Mouse (Mus musculus) cerebellum, postnatal 25 days (tissue): ENCODE measurements around the gene Nlrc5.

ENCODE experiments used
- DNase-seq, 2 experiments: peaks; one replicate each; pipeline ENCODE4 v3.0.0; 2021; ENCODE audit warnings: mixed read lengths in 2 of 2

The Nlrc5 gene

GRCm38 (mm10) chr8:94472741-94473140 is 38.6 kb downstream of the Nlrc5 start:
- no peak for DNase-seq

DNA sequence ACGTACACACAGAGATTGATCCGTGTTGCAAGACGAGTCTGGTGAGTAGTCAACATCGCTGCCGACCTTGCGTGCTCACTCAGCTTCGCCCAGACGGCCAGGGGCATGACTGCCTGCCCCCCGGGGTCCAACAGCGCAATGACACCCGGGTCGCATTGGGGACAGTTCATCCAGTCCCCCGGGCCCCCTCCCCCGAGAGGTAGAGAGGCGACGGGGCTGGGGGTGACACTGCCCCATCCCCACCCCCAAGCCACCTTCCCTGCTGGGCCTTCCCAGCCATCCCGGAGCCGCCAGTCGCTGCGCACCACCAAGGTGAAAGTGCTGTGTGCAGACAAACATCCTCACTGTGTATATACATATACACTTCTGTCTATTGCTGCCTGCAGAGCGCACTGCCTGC is 39.3 kb downstream of the Nlrc5 start:
- no peak for DNase-seq

DNA sequence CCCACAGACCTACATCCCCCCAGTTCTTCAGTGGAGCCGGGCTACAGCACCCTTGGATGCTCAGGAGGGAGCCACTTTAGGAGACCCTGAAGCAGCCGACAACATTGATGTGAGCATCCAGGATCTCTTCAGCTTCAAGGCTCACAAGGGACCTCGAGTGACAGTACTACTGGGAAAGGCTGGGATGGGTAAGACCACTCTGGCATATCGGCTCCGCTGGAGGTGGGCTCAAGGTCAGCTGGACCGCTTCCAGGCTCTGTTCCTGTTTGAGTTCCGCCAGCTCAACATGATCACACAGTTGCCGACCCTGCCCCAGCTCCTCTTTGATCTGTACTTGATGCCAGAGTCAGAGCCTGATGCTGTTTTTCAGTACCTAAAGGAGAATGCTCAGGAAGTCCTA is 41.6 kb downstream of the Nlrc5 start:
- no peak for DNase-seq

GRCm38 (mm10) chr8:94476846-94477245 is 42.7 kb downstream of the Nlrc5 start:
- peak in 1 of 2 experiments; percentile 44 for DNase-seq

DNA sequence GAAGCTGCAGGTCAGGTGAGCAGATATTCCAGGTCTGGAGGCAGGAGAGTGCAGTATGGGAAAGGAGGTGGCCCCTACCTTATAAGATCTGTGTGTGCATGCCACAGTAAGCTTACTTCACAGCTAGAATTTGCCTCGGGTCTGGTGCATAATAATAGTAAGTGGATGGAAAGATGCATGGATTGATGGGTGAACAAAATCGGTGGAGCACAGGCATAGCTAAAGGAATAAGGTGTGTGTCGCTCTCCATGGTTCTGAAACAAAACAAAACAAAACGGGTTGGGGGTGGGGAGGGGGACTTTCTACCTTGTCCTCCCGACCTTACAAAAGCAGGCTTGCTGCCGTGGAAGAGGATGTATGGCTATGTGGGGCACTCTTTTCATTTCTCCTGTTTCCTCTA is 47.9 kb downstream of the Nlrc5 start:
- DNase-seq, result no peak

DNA sequence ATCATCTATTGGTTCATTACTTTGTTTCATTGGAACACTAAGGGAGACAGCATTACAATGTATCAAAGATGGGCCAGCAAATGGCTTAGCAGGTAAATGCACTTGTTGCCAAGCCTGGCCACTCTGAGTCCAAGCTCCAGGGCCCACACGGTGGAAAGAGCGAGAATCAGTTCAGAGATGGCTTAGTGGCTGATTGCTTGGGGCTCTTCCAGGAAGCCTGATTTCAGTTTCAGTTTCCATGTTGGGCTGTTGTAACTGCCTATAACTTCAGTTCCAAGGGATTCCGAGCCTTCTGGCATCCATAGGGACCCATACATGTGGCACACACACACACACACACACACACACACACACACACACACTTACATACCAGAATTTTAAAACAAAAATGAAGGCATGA is 51.1 kb downstream of the Nlrc5 start:
- peak in 1 of 2 experiments; percentile 2 for DNase-seq

DNA sequence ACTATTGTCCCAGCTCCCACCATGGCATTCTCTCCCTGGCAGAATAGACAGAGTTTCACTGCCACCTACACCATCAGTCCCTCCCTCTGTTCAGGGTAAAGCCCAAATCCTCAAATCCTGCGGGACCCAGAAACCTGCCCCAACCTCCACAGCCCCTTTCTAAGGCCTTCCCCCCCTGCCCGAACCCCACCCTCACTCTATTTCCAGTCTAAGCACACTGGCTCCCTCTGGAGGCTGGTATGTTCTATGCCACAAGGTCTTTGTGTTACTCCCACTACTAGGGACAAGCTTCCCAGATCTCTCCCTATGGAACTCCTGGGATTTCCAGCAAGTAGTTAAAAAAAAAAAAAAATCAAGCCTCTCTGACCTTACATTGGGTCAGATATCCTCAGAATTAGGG is 51.7 kb downstream of the Nlrc5 start:
- DNase-seq, result peak in 1 of 2 experiments; percentile 39

DNA sequence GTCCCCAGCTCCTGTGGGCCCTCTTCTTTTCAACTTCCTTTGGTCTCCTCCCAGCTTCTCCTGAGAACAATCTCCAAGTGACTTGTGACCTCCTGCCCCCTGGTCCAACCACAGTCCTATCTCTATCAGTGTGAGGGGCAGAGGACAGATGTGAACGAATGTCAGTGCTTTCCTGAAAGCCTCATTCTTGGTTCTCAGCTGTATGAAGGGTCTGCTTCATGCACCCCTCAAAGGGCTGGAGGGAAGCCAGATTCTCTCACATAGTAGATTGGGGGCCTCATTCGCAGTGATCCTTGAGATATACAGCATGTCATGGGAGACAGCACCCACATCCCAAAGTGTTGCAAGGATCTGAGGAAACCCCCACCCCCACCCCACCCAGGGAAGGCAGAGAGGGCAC is 53.9 kb downstream of the Nlrc5 start:
- no peak for DNase-seq

GRCm38 (mm10) chr8:94489809-94490483 is 55.8 kb downstream of the Nlrc5 start:
- DNase-seq, result no peak

DNA sequence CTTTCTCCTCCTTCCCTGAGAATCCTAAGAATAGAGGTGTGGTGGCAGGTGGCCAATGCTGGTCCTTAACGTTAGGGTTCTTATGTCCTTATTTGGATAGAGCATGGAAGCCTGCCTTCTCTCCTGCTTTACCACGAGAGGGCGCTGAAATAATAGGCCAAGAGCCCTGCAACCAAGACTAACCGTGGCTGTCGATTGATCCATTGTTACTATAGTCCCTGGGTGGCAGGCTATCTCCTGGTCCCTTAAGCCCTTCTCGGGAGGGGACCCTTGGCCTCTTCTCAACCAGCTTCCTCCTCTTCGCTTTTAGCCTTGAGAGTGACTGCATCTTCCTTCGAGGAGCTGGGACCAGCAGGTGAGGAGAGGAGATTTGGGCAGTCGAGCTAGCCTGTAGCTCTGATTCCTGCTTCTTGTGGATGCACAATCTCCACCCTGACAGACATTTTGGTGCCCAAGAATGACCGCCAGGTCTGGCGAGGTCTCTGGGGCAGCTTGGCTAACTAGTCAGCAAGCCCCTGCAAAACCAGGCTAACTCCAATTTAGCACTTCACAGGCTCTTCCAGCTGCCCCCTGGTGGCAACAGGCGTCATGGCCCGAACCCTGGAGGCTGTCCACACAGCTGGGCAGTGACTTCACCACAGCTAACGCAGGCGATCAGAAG is 58.0 kb downstream of the Nlrc5 start:
- DNase-seq, result peak; percentile 62 to 76

GRCm38 (mm10) chr8:94493240-94493639 is 59.1 kb downstream of the Nlrc5 start:
- no peak for DNase-seq

- peak in 1 of 2 experiments; percentile 16 for DNase-seq
Measured at GRCm38 (mm10) chr8:94515430-94516208, 81.5 kb downstream of the Nlrc5 start.

DNA sequence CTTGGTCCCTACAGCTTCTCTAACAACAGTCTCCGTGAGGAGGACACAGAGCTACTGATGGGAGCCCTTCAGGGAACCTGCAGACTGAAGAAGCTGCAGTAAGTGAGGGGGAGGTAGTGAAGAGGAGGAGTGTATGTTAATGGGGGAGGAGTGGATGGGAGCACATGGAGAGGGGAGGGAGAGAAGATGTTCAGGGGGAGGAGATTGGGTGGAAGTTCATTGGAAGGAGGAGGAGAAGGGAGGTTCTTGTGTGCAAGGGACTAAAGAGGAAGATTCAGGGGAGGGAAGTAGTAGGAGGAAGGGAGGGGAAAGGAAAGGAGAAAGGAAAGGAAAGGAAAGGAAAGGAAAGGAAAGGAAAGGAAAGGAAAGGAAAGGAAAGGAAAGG is 82.0 kb downstream of the Nlrc5 start:
- DNase-seq, result no peak

DNA sequence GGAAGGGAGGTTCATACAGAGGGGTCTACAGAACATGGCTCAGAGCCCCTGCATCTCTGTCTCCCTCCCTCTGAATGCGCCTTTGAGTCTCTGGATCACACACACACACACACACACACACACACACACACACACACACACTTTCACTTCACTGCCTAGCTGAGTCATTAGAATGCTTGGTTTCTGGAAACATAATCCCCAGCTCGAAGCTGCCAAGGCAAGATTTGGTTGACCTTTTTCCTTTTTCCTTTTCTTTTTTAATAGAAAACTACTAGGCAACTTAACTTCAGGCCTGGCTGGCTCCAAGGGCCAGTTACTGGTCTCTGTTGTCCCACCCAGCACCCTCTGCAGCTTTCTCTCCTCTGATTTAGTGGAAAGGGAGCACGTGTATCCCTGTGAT is 82.6 kb downstream of the Nlrc5 start:
- DNase-seq, result no peak

DNA sequence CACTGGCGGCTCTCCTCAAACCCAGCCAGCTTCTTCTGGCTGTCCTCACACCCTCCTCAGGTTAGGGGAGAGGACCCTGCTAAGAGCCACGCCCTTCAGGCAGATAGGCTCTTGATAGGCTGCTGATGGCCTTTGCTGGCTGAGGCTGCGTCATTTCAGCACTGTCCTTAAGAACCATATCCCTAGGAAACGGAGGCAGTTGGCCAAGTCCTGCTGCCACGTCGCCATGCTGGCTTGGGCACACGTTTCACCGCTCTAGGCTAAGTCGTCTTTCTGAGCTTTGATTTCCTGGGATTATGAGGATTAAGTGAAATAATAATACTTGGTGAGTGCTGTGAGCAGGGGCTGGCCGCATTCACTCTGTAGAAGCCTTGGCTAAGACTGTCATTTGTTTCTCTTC is 84.2 kb downstream of the Nlrc5 start:
- no peak for DNase-seq

DNA sequence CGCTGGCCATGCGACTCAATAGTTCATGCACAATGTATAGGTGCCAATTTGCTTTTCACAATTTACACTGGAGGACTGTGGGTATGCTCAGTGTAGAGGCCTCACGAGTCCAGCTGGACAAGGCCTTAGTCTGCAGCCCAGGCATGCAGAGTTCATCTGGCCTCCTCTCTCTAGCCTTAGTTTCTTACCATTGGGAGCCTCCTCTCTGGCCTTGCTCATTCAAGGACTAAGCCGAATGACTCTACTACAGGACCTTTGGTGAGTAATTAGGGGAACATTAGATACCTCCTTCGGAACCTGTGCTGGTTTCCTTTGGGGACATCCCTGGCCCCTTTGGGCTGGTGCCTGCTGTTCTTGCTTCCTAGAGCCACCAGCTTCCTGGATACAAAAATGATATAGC is 84.9 kb downstream of the Nlrc5 start:
- DNase-seq, result no peak

GRCm38 (mm10) chr8:94521481-94521880 is 87.3 kb downstream of the Nlrc5 start:
- DNase-seq, result no peak

GRCm38 (mm10) chr8:94522482-94522881 is 88.3 kb downstream of the Nlrc5 start:
- DNase-seq, result no peak

DNA sequence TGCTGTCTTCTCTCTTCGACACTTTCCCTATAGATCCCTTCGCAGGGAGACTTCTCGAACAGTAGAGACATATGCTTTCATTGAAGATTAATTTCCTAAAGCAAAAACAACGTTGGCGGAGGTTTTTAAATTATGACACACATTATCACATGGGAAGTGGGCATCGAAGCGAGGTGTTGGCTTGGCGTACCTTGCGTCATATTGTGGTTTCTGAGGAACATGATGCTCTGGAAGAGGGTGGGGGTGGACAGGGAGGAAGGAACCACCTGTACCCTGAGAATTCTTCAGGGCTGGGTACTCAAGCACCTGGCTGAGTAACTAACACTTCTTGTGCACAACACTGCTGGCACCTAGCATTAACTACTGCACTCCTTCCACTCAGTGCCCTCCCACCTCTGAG is 90.4 kb downstream of the Nlrc5 start:
- DNase-seq, result no peak

- DNase-seq, result no peak
Measured at GRCm38 (mm10) chr8:94527178-94527577, 93.0 kb downstream of the Nlrc5 start.

DNA sequence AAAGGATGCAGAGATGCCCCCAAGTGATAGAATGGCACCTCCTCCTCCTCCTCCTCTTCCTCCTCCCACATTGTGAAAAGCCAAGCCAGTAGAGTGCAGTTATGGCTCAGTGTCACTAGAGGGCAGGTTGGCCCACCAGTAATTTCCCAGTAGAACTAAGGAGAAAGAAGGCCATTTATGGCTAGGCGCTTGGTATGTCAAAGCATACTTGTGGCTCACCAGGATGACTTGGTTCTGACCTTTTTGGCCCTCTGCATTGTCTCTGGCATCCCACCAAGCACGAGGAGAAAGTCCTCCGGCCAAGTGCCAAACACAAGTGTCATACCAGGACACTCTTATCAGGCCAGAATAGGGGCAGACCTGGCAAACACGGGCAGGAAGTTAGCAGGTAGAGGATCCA is 94.1 kb downstream of the Nlrc5 start:
- DNase-seq, result peak; percentile 52 to 63

GRCm38 (mm10) chr8:94529875-94530274 is 95.7 kb downstream of the Nlrc5 start:
- DNase-seq, result no peak

GRCm38 (mm10) chr8:94530643-94531042 is 96.5 kb downstream of the Nlrc5 start:
- no peak for DNase-seq

DNA sequence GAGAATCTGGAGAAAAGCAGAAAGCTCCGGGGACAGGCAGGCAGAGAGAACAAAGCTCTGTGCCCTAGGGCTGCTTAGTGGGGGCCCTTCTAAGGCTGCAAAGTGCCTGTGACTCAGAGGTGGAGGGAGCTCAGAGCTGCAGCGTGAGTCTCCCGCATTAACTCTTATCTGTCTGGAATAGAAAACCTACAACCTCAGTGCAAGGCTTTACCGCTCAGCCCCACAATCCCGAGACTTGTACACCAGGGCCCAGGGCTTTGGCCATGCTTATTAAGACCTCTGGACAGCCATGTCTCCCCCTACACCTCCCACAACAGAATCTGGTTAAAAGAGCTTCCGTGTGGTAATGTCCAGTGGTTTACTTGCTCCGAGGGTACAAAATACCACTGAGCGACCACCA is 97.8 kb downstream of the Nlrc5 start:
- no peak for DNase-seq
